Mouse (Mus musculus): Measurements from ENCODE around the gene Isx. TPM values are rescaled to one million over a fixed set of nuclear protein-coding genes. Genes with fewer than 3 reads are reported as not detected.
A peak's percentile ranks its signal among the peaks of the same experiment; 100 is the strongest.

Isx gene
- polyA plus RNA-seq, 1 experiment from 2014 or later, result not detected

DNA sequence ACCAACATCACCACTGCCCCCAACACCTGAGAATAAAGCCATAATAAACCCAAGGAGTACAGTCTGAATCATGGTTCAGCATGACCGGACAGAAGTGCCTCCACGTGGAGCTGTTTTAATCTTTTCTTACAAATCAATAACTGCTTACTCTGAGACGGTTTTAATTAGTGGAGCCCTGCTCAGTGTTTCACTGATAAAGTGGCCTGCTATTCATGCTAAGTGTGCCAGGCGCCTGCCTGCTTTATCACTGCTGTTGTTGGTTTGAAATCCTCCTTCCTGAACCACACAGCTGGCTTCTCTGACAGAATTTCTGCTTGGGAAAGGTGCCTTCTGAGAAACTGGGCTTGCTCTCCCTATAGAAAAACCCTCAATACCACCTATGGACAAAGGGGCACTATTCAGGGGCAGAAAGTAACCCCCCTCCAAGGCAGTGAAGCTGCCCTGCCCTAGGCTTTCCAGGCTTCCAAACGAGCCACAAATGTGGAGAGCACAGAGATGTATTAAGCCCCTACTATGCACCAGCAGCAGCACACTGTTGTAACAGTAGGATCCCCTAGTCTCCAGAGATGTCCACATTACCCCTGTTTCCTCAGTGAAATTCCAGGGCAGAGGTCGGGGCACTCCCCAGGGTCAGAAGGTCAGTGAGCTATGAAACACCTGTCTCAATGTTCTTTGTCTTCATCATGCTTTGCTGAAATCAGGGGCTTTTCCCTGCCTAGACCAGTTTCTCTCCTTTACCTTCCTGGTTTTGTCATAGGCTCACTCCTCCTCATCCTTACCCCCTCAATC is 30.3 kb downstream of the Isx start:
- Histone ChIP-seq H3K36me3 (no peaks in the 10 kb centered on the region), H3K4me2 (replicated peaks) (no peak overlapping the region), H3K27ac (replicated peaks) (no peak overlapping the region), H3K4me3 (no peak overlapping the region), H3K27me3 (no peaks in the 10 kb centered on the region), H3K4me1 (peaks cover 5% of the 10 kb centered on the region; the same call in 1 of the 2 replicates), H3K9ac (replicated peaks) (no peak overlapping the region), H3K9me3 (no peaks in the 10 kb centered on the region)
- WGBS, result 59% methylated on average over 6 of the region's 6 CpGs
- ATAC-seq (ENCODE audit: low FRiP score, low read depth), result no peak

DNA sequence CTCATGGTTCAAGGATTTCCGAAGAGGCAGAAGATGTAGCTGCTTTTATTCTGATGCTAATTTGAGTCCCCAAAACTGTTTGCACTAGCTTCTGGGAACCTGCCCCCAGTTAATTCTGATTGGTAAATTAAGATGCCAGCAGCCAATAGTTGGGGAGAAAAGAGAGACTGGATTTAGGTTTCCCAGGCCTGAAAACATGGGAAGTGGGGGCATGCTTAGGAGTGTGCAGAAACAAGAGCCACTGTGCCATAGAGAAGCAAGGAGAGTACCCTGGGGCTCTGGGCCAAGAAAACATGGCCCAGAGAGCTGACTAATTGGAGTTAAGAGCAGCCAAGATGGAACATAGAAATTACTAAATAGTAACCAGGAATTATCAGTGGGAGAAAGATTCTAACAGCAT is 33.4 kb downstream of the Isx start:
- no peaks in the 10 kb centered on the region for H3K36me3 ChIP-seq
- ATAC-seq (ENCODE audit: low FRiP score, low read depth), result peak; percentile 85
- no peak overlapping the region for H3K4me2 ChIP-seq (replicated peaks)
- H3K4me1 ChIP-seq, result peaks cover 5% of the 10 kb centered on the region; the same call in 1 of the 2 replicates
- H3K27me3 ChIP-seq, result no peaks in the 10 kb centered on the region
- WGBS, result 18% methylated on average over 1 of the region's 1 CpGs
- no peak overlapping the region for H3K27ac ChIP-seq (replicated peaks)
- no peaks in the 10 kb centered on the region for H3K9me3 ChIP-seq
- H3K9ac ChIP-seq (replicated peaks), result no peak overlapping the region
- no peak overlapping the region for H3K4me3 ChIP-seq

- Histone ChIP-seq H3K27me3 (no peaks in the 10 kb centered on the region), H3K9me3 (no peaks in the 10 kb centered on the region), H3K4me2 (replicated peaks) (no peak overlapping the region), H3K9ac (replicated peaks) (no peak overlapping the region), H3K4me3 (no peak overlapping the region), H3K27ac (replicated peaks) (no peak overlapping the region), H3K36me3 (no peaks in the 10 kb centered on the region), H3K4me1 (peaks cover 5% of the 10 kb centered on the region; the same call in 1 of the 2 replicates)
- WGBS, result 100% methylated on average over 1 of the region's 1 CpGs
- ATAC-seq (ENCODE audit: low FRiP score, low read depth), result no peak
Measured at GRCm38 (mm10) chr8:74910708-74911107, 37.7 kb downstream of the Isx start.

DNA sequence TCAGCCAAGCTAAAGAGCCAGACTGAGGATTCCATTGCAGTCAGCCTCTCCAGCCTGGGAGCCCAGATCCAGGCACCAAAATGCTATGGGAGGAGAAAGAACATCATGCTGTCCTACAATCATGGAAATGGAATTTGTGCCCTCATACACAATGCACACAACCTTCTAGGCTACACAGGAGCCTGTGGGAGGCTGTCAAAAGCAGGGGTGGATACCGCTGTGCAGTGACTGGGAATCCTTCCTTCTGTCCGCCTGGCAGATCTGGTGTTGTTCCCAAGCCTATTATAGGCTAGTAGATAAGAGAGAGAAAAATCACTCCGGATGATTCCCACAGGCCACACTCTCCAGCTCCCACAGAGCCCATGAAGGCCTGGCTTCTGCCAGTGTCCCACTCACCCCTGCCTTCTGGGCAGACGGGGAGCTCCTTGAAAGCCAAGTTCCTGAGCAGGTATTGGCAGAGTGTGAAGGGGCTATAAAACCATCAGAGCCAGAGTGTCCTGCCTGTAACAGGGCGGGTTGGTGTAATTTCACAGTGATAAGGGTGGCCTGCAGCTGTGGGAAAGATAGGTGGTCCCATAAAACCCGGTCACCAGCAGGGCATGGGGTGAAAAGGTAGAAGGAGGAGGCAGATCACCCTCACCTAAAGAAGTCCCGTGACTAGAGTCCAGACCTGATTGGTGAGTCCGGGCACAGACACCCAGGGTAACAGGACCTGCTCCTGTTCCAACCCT is 47.9 kb downstream of the Isx start:
- H3K27me3 ChIP-seq, result no peaks in the 10 kb centered on the region
- no peak overlapping the region for H3K27ac ChIP-seq (replicated peaks)
- no peaks in the 10 kb centered on the region for H3K36me3 ChIP-seq
- no peak overlapping the region for H3K4me3 ChIP-seq
- no peak overlapping the region for H3K4me2 ChIP-seq (replicated peaks)
- ATAC-seq (ENCODE audit: low FRiP score, low read depth), result no peak
- H3K9ac ChIP-seq (replicated peaks), result no peak overlapping the region
- no peaks in the 10 kb centered on the region for H3K9me3 ChIP-seq
- WGBS, result 84% methylated on average over 8 of the region's 8 CpGs
- no peaks in the 10 kb centered on the region for H3K4me1 ChIP-seq

DNA sequence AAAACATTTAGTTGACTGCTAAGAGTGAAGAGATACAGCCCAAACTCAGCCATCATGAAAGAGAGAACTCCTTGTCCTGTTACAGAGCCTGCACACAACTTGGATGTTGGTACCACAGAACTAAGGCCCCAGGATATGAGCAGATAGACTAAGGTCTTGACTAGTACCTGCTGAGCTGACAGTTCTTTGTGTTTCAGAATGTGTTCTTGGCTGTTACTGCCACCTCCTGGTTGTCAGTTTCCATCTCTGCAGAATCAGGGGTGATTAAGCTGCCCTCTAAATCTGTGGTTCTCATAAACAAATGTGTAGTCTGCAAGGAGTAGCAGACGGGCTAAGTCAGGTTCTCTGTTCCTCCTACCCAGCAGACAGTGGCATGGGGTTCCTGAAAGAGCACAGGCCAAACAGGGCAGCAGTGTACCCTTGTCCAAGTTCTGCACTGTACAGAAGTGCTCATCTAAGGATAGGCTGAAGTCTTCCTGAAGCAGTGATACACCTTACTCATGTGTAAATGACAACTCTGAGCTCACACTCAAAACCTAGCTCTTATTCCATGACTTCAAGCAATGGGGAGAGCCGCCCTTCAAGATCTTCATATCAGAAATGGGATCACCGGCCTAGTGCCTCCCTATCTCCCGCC is 49.0 kb downstream of the Isx start:
- H3K4me1 ChIP-seq, result no peaks in the 10 kb centered on the region
- no peak for ATAC-seq (ENCODE audit: low FRiP score, low read depth)

DNA sequence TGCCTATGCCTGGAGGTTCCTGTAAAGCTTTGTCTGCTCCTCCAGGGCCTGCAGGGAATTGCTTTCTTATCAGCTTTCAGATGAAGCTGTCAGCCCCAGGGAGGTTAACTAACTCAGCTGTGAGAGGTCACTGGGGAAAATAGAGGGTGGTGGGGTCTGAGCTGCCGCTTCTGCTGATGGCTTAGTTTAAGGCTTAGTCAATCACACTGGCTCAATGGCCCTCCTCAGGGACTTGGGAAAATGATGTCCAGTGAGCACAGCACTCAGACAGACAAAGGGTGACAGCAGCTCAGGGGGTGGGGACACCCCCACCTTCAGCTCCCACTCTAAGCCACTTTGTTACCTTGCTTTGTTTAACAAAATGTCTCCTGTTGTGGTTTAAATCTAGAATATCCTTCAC is 55.0 kb downstream of the Isx start:
- H3K4me1 ChIP-seq, result peaks cover 5% of the 10 kb centered on the region; the same call in 1 of the 2 replicates
- H3K27me3 ChIP-seq, result no peaks in the 10 kb centered on the region
- H3K27ac ChIP-seq (replicated peaks), result no peak overlapping the region
- H3K9me3 ChIP-seq, result no peaks in the 10 kb centered on the region
- no peak for ATAC-seq (ENCODE audit: low FRiP score, low read depth)
- no peak overlapping the region for H3K4me2 ChIP-seq (replicated peaks)
- no peaks in the 10 kb centered on the region for H3K36me3 ChIP-seq
- no peak overlapping the region for H3K9ac ChIP-seq (replicated peaks)
- WGBS, result 29% methylated on average over 1 of the region's 1 CpGs
- H3K4me3 ChIP-seq, result no peak overlapping the region

More for the DNA sequence above, 49.0 kb downstream of the Isx start:
- no peaks in the 10 kb centered on the region for H3K9me3 ChIP-seq
- H3K27me3 ChIP-seq, result no peaks in the 10 kb centered on the region
- no peaks in the 10 kb centered on the region for H3K36me3 ChIP-seq
- WGBS, result 85% methylated on average over 4 of the region's 4 CpGs
- no peak overlapping the region for H3K27ac ChIP-seq (replicated peaks)
- no peak overlapping the region for H3K9ac ChIP-seq (replicated peaks)
- no peak overlapping the region for H3K4me2 ChIP-seq (replicated peaks)
- H3K4me3 ChIP-seq, result no peak overlapping the region

GRCm38 (mm10) chr8:74930731-74931130 is 57.8 kb downstream of the Isx start:
- no peak overlapping the region for H3K27ac ChIP-seq (replicated peaks)
- H3K4me2 ChIP-seq (replicated peaks), result no peak overlapping the region
- H3K9me3 ChIP-seq, result no peaks in the 10 kb centered on the region
- H3K27me3 ChIP-seq, result no peaks in the 10 kb centered on the region
- H3K9ac ChIP-seq (replicated peaks), result no peak overlapping the region
- peaks cover 5% of the 10 kb centered on the region; the same call in 1 of the 2 replicates for H3K4me1 ChIP-seq
- no peaks in the 10 kb centered on the region for H3K36me3 ChIP-seq
- WGBS, result 27% methylated on average over 3 of the region's 3 CpGs
- no peak overlapping the region for H3K4me3 ChIP-seq
- no peak for ATAC-seq (ENCODE audit: low FRiP score, low read depth)

DNA sequence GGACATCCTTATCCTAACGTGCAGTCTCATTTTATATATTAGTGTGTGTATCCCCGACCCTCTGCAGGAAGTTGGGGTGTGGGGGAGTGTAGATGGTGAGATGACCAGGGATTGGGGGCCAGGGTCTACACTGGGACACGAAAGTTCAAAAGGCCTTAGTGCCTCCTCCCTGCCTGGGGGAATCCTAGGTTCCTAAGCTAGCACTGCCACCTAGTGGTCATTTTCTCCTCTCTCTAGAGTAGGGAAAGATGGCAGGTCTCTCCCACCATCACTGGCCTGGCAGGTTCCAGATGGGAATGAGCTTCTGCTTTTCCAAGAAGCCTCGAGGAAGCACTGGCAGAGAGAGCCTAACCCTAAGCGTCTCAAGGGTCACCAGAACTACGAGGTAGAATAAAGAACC is 62.3 kb downstream of the Isx start:
- no peaks in the 10 kb centered on the region for H3K36me3 ChIP-seq
- no peaks in the 10 kb centered on the region for H3K9me3 ChIP-seq
- 20% methylated on average over 6 of the region's 6 CpGs for WGBS
- H3K9ac ChIP-seq (replicated peaks), result no peak overlapping the region
- H3K4me1 ChIP-seq, result peaks cover 5% of the 10 kb centered on the region; the same call in 1 of the 2 replicates
- no peaks in the 10 kb centered on the region for H3K27me3 ChIP-seq
- no peak overlapping the region for H3K4me2 ChIP-seq (replicated peaks)
- ATAC-seq (ENCODE audit: low FRiP score, low read depth), result peak; percentile 73
- no peak overlapping the region for H3K27ac ChIP-seq (replicated peaks)
- no peak overlapping the region for H3K4me3 ChIP-seq

DNA sequence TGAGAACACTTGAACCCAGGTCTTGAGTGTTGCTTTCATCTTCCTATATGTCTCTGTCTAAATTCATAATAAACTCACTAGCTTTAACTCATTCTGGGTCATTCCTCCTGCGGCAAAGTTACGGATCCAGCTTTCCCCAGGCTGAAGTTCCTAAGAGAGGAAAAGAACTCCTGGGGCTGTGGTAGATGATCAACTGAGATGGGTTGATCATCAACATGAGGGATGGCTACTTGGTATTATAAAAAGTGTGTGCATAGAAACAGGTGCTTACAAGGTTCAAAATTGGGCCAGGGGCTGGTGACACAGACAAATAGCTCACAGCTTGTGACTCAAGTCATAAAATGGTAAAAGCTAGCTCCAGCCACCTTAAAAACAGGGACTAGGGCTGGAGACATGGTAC is 63.7 kb downstream of the Isx start:
- Histone ChIP-seq H3K4me3 (no peak overlapping the region), H3K4me2 (replicated peaks) (no peak overlapping the region), H3K27me3 (no peaks in the 10 kb centered on the region), H3K4me1 (peaks cover 5% of the 10 kb centered on the region; the same call in 1 of the 2 replicates), H3K9me3 (no peaks in the 10 kb centered on the region), H3K27ac (replicated peaks) (no peak overlapping the region), H3K9ac (replicated peaks) (no peak overlapping the region), H3K36me3 (no peaks in the 10 kb centered on the region)
- ATAC-seq (ENCODE audit: low FRiP score, low read depth), result no peak
- 95% methylated on average over 2 of the region's 2 CpGs for WGBS

DNA sequence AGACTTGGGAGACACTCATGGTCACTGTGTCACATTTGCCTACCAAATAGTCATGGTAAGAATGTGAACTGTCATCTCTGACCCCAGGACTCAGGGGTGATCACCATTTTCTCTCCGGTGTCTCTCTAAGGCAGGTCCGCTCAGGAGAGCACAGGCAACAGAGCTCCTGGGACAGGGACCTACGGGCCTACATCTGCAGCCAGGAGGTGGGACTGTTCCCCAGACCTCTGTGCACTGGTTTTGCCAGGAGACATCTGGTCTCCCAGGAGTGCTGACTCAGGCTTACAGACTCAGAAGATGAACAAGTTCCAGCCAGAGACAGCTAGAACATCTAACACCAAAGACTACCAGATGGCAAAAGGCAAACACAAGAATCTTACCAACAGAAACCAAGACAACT is 69.1 kb downstream of the Isx start:
- H3K36me3 ChIP-seq, result no peaks in the 10 kb centered on the region
- 88% methylated on average over 3 of the region's 3 CpGs for WGBS
- H3K4me3 ChIP-seq, result no peak overlapping the region
- no peaks in the 10 kb centered on the region for H3K9me3 ChIP-seq
- H3K27me3 ChIP-seq, result no peaks in the 10 kb centered on the region
- no peaks in the 10 kb centered on the region for H3K4me1 ChIP-seq
- ATAC-seq (ENCODE audit: low FRiP score, low read depth), result no peak
- no peak overlapping the region for H3K4me2 ChIP-seq (replicated peaks)
- H3K27ac ChIP-seq (replicated peaks), result no peak overlapping the region
- H3K9ac ChIP-seq (replicated peaks), result no peak overlapping the region

All from midbrain, embryonic 12.5 days (tissue).